Mouse (Mus musculus) ES-Bruce4 (cell line): ENCODE measurements around the gene Clec12b.

Experiments used
- CTCF ChIP-seq: IDR thresholded peaks from one replicate; pipeline ENCODE4 v1.8.1; 2011; ENCODE audit warnings: low read depth, low read length
- POLR2A ChIP-seq: IDR thresholded peaks from one replicate; pipeline ENCODE4 v1.8.1; 2011; ENCODE audit warnings: low read length; ENCODE audit not compliant: insufficient read depth

DNA sequence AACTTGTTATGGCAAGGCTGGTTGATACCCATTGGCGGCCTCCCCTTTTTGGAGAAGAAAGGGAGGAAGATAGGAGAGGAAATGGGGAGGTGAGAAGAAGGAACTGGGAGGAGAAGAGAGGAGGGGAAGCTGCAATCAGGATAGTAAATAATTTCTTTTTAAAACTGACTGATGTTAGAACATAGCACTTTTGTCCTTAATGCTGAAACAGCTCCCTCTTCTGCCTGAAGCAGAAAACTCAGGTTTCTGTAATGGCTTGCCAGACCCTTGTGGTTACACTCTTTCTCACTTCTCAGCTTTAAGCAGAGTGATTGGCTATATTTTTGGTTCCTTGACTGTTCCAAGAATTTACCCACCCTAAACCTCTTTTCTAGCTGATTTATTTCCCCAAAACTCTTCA, 59.7 kb downstream of the Clec12b start:
- TF ChIP-seq POLR2A (no peak), CTCF (no peak)
